Mouse (Mus musculus) kidney, adult 18-20 months (tissue): ENCODE data around the gene Utrn.

ENCODE experiments used
- DNase-seq: peaks from one replicate; pipeline ENCODE4 v3.0.0; 2021

Utrn gene

DNA sequence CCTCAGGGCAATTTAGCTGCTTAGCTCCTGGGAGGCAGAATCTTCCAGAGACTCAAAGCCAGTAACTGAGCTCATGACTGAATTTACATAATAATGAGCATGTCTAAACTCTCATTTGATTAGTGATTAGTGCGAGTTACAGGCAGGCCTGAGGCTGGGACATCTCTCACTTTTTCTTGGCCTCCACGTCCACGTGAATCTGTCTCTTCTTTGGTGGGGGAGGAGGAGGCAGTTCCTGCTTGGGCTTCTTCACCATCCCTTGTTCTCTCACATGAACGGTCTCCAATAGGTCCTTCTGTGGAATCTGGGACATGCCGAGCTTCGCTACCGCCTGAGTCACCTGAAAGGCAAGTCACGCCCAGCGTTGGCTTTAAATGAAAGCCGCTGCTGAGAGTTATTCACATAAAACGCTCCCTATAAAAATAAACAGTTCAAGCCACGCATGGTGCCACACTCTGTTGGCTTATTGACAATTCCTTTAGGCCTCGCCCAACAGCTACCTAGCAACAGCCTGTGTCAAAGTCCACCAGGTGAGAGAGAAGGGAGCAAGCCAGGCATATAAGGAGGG is 143.0 kb downstream of the Utrn start:
- peak; percentile 56 for DNase-seq

DNA sequence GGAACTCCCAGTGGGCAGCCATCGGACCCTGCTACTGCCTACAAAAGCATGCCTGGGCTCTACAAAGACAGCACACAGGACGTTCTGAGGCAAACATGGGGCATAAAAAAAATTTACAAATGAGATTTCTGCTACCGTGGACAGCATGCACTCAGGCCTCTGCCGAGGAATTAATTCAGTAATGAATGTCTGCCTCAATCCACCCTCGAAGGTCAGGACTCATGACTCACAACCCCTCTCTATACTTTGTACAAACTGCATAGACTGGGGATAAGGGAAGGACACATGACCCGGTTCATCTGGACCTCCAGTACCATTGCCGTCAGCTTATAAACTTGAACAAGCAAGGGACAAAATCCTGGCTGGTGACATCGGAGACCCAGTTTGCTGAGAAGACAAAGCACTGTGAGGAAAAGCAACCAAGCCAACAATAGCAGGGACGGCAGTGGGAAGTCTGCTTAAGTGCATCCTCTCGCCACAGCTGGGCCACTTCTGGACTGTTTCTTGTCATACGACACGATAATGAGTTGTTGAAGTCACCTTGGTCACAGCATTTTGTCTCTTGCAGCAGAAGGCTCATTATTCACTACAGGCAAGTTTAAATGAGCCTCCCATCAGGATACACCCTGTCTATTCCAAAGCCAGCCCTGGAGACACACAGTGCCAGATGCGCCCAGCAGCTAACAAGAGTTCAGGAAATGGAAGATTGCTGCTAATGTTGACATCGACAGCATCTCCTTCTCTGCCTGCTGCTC is 144.7 kb downstream of the Utrn start:
- no peak for DNase-seq

GRCm38 (mm10) chr10:12723269-12723668 is 145.9 kb downstream of the Utrn start:
- DNase-seq: no peak

DNA sequence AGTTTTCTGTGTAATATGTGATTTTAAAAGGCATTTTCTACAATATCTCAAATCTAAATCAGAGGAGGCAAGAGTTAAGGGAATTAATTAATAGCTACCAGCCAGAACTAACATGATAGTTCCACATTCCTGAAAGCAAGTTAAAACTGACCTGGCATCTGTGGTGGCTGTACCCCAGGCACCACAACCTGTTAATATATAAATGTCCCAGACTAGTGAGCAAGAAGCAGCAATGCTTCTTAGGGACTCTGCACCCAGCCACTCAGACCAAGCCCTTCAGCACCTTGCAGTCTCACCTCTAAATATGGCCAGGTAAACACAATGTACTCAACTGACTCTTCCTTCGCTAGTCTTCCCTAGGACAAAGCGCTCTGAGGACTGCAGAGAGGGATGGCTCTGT is 147.1 kb downstream of the Utrn start:
- DNase-seq: no peak

GRCm38 (mm10) chr10:12718386-12718785 is 150.8 kb downstream of the Utrn start:
- no peak for DNase-seq

DNA sequence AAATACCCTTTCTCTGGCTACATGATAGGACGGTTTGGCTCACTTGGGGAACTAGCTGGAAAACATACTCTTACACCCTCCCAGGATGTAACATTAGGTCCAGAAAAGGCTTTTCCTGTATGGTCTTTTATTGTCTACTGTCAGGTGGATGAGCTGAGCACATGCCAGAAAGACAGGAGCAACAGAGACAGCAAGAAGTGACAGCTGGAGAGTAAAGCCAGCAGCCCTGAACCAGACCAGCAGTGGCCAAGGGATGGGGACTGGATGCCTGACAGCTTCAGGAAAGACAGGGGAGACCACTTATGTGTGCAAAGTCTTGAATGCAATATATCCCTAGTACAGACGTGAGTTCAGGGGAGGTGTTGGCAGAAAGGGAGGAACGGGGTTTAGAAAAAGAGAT is 151.8 kb downstream of the Utrn start:
- DNase-seq: no peak

GRCm38 (mm10) chr10:12716657-12717327 is 152.4 kb downstream of the Utrn start:
- no peak for DNase-seq

DNA sequence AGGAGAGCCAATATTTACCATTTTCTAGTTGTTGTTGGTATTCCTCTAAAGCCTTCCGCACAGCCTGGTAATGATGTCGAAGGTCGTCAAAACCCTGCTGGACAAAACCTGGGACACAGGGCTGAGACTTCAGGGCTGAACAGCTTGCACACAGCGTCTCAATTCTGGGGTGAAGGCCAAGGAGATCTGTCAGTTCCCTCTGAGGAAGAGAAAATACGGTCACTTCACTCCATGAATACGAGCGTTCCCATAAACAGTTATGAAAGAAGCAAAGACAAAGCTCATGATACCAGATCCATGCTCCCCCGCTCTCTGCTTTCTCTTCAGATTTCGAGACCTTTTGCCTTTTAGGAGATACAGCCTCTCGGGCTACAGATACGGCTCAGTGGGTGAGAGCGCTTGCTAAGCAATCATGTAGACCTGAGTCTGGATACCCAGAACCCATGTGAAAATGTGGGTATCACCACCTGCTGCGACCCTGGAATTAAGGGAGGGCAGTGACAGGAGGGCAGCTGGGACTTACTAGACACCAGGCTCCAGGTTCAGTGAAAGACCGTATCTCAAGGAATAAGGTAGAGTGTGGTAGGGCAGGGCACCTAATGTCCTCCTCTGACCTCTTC is 155.8 kb downstream of the Utrn start:
- no peak for DNase-seq

DNA sequence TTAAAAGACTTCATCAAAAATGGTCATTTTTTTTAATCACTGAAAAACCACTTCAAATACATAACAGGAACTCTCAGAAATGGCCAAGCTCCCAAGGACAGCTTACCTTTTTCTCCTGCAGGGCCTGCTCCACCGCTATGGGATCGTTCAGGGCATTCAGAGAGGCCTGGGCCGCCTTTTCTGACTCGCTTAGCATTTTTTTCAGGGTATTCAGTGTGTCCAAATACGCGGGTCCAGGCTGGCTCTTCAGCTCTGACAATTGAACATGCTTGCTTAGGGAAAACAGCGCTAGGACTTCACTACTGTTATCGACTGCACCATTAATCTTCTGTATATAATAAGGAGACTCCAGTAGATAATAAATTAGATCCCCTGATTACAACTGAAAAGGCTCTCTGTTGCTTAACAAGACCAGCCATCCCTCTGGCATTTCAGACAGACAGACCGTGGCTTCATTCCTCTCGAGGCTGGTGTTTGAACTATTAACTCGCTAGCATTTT is 157.8 kb downstream of the Utrn start:
- no peak for DNase-seq

DNA sequence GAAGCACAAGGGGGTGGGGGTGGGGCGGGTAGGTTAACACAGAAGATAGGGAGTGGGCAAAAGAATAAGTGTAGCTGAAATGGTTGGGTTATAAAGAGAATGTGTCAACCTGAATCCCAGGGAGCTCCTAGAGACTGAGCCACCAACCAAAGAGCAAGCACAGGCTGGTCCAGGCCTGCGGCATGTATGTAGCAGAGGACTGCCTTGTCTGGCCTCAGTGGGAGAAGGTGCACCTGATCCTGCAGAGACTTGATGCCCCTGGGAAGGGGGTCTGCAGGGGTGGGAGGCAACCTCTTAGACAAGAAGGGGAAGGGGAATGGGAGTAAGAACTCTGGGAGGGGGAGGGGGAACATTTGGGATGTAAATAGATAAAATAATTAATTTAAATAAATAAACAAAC is 162.6 kb downstream of the Utrn start:
- no peak for DNase-seq

DNA sequence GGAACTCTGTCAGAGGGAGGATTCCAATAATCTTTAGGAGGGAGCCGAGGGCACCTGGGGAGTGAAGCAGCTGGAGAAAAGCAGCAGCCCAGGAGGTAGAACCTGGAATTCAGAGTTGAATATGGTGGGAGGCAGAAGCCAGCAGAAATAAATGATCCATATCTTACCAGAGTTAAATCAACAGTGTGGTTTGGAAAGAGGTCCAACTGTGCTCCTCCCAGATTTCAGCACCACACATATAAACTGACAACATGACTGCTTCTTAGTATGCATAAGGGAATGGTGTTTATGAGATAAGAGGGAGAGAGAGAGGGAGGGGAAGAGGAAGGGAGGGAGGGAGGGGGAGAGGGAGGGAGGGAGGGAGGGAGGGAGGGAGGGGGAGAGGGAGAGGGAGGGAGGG is 163.2 kb downstream of the Utrn start:
- no peak for DNase-seq

GRCm38 (mm10) chr10:12704290-12704689 is 164.9 kb downstream of the Utrn start:
- DNase-seq: no peak

DNA sequence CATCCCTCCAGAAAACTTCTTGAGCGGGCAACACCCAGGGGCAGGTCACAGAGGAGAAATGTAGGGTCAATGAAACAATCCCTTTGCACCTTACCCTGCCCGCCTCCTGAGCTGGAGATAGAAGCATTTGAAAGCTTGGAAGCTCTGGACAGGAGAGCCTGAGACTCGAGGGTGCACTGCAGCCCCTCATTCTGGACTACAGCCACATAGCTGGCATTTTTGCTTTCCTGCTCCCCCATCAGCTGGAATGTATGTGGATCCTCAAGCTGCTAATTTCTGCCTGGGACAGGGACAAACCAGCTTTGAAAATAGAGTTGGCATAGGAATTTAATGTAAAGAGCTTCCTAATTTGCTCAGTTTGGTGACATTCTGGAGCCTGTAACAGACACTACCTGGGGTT is 165.6 kb downstream of the Utrn start:
- no peak for DNase-seq

- no peak for DNase-seq
Observed at GRCm38 (mm10) chr10:12702140-12702539, 167.0 kb downstream of the Utrn start.

GRCm38 (mm10) chr10:12701694-12702093 is 167.5 kb downstream of the Utrn start:
- DNase-seq: no peak

DNA sequence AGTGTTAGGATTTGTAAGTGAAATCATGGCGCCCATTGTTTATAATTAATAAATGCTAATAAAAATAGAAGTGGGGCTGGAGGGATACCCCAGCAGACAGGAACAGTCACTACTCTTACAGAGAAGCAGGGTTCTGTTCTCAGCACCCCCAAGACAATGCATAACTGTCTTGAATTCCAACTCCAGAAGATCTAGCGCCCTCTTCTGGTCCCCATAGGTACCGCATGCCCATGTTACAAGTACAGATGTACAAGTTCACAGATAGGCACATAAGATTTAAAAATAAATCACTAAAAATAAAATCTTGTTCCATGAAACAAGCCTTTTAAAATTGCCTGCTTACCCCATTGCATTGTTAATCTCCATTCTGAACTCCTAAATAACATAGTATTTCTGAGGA is 168.6 kb downstream of the Utrn start:
- no peak for DNase-seq

DNA sequence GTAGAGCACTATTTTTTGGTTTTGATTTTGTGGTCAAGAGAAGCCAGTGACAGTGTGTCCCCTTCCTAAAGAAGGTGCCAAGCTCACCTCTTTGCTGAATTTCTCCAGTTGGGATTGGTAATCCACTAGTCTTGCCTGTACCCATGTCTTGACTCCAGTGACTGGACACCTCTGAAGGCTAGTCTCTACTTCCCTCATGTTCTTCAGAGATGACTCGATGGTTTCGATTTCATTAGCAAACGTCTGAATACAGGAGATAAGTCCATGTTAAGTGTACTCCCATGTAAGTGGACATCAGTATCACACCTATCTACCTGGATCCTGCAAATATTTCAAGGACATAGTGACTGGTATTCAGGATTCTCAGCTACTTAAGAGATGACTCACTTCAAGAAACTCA is 171.3 kb downstream of the Utrn start:
- DNase-seq: no peak

DNA sequence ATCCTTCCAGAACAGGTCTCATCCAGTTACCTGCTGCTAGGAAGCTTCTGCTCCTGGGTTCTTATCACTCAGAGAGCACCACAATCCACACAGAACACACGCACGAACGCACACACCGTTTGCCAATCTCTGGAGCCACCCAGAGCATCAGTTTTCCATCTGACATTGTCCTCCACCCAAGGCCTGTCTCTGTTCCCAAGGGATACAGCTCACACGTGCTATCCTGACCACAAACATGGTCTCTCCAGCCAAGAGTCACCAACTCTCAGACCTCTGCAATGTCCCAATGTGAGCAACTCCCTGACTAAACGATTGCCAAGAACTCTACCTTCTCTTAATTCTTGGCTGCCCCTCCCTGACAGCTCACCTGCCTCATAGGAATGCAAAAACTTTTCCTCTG is 172.5 kb downstream of the Utrn start:
- DNase-seq: no peak

DNA sequence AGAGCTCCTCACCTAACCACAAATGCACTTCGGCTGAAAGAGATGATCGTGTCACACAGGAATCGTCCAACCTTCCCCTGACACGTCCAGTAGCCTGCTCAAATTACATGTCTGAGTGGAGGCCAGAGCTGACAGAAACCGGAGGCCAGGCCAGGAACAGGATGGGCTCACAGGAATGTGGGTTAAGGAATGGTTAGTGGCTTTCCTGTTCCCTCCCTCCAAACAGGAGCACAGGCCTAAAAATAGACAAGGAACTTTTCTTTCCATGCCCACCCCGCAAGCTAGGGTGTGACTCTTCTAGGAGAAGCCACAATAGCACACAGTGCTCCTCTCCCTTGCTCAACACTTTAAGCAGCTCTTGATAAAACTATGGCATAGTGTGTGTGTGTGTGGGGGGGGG is 174.4 kb downstream of the Utrn start:
- DNase-seq: no peak

GRCm38 (mm10) chr10:12690601-12691000 is 178.6 kb downstream of the Utrn start:
- peak; percentile 79 for DNase-seq

DNA sequence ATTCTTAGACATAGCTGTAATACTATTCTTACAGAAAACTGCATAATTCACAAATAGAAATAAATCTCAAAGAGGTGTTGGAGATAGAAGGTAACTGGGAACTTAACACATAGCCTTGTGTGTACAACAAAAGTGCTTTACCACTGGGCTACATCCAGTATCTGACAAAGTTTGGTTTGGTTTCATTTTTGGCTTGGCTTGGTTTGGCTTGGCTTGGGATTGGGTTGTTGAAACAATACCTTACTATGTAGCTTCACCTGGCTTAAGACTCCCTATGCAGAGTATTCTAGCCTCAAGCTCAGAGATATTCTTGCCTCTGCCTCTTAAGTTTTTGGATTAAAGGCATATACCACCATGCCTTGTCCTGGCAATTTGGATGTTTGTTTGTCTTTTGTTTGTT is 183.5 kb downstream of the Utrn start:
- DNase-seq: no peak

GRCm38 (mm10) chr10:12684018-12684417 is 185.1 kb downstream of the Utrn start:
- no peak for DNase-seq

DNA sequence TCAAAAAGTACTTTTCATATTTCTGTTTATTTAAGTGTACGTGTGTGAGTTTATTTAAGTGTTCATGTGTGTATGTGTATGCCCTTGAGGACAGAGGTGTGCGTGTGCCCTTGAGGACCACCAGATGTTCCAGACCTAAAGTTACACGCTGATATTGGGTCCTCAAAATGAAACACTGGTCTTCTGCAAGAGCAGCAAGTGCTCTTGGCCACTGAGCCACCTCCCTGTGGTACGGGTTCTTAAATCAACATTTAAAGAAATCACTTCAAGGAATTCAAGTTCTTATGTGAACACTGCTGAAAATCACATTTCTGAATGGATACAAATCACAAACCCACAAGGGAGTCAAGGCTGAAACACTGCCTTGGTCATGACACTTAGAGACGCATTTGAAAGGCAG is 195.9 kb downstream of the Utrn start:
- DNase-seq: no peak

- no peak for DNase-seq
Observed at GRCm38 (mm10) chr10:12671608-12672007, 197.6 kb downstream of the Utrn start.
